Mouse (Mus musculus) heart, embryonic 14.5 days (tissue): ENCODE data around the gene Mdh1b. TPM values are rescaled to one million over a fixed set of nuclear protein-coding genes. Genes with fewer than 3 reads are reported as not detected.

Experiments
- ATAC-seq: fragments of 200-750 bp; cut with Nextera tagmentation; 2 replicates; pipeline ENCODE4 v1.8.0; 2017; ENCODE audit warnings: low read depth, moderate TSS enrichment; ENCODE audit not compliant: insufficient number of reproducible peaks, insufficient read depth, low FRiP score
- H3K27ac ChIP-seq, 2 experiments: fragments of 200-500 bp in 1 of 2; fragments of 300-500 bp in 1 of 2; sonication (generic) in 1 of 2; replicated peaks in 1 of 2; 2 replicates each; pipeline ENCODE4 v1.5.1; 2012 to 2014; ENCODE audit warnings: low read depth in 2 of 2, low read length in 2 of 2, control low read depth in 1 of 2, mild to moderate bottlenecking in 1 of 2, mixed read lengths in 1 of 2; ENCODE audit not compliant: control insufficient read depth in 1 of 2, insufficient read depth in 1 of 2
- H3K27me3 ChIP-seq: fragments of 300-500 bp; sonication (generic); 2 replicates; pipeline ENCODE4 v1.6.1; 2014; ENCODE audit warnings: mild to moderate bottlenecking, low read length, control low read depth; ENCODE audit not compliant: control insufficient read depth, insufficient read depth
- H3K36me3 ChIP-seq: fragments of 300-500 bp; sonication (generic); 2 replicates; pipeline ENCODE4 v1.6.1; 2014; ENCODE audit warnings: mild to moderate bottlenecking, control low read depth, low read length, mixed read lengths; ENCODE audit not compliant: control insufficient read depth, insufficient read depth
- H3K4me1 ChIP-seq, 2 experiments: fragments of 200-500 bp in 1 of 2; fragments of 300-500 bp in 1 of 2; sonication (generic) in 1 of 2; 2 replicates each; pipeline ENCODE4 v1.6.1; 2012 to 2014; ENCODE audit warnings: low read length in 2 of 2, control low read depth in 1 of 2, mixed read lengths in 1 of 2; ENCODE audit not compliant: control insufficient read depth in 2 of 2, insufficient read depth in 2 of 2
- H3K4me2 ChIP-seq: fragments of 300-500 bp; sonication (generic); 2 replicates; pipeline ENCODE4 v1.6.1; 2014; ENCODE audit warnings: mild to moderate bottlenecking, low read length
- H3K4me3 ChIP-seq, 2 experiments: fragments of 200-500 bp in 1 of 2; fragments of 300-500 bp in 1 of 2; sonication (generic) in 1 of 2; 2 replicates each; pipeline ENCODE4 v1.5.1; 2012 to 2014; ENCODE audit warnings: low read length in 2 of 2, mild to moderate bottlenecking in 2 of 2, control low read depth in 1 of 2, low read depth in 1 of 2, moderate library complexity in 1 of 2; ENCODE audit not compliant: control insufficient read depth in 1 of 2, insufficient read depth in 1 of 2
- H3K9ac ChIP-seq: fragments of 300-500 bp; sonication (generic); 2 replicates; pipeline ENCODE4 v1.6.1; 2014; ENCODE audit warnings: mild to moderate bottlenecking, low read length
- H3K9me3 ChIP-seq: fragments of 300-500 bp; sonication (generic); 2 replicates; pipeline ENCODE4 v1.6.1; 2016; ENCODE audit warnings: low read length, control low read depth; ENCODE audit not compliant: control insufficient read depth
- WGBS: fragments of 180-500 bp; shearing (Covaris S2); extraction: QIAGEN DNeasy Blood & Tissue Kit; methylation state at CpG from one replicate; pipeline ENCODE4 v1.1.7; 2014; 5-methylcytosine and 5-hydroxymethylcytosine counted together
- polyA plus RNA-seq: library from polyadenylated mRNA; unstranded; fragments of >200 nt; fragmentation: Nextera tagmentation; extraction: Ambion mirVana; gene quantifications from 2 replicates; pipeline ENCODE4 v1.2.1, GENCODE M21; 2014

Mdh1b gene
- not detected in 2 replicates for polyA plus RNA-seq

GRCm38 (mm10) chr1:63730240-63730771, at the start of gene Mdh1b, which contains the start of gene Fastkd2:
Gene Mdh1b (minus strand): TSS chr1:63730318.
Gene Fastkd2 (plus strand): TSS chr1:63730614.
- Histone ChIP-seq H3K27ac (0 out of 4 replicates have a peak within 1 kb of the TSS, but pooled peaks have one; percentile 35 to 60), H3K9ac (peak within 1 kb of the TSS; percentile 83), H3K27me3 (no peaks in the 10 kb centered on the region), H3K4me1 (peaks cover 0 to 6% of the 10 kb centered on the region in 2 experiments; a peak in 2 of 4 replicates), H3K4me3 (peak within 1 kb of the TSS; percentile 69 to 98), H3K9me3 (no peaks in the 10 kb centered on the region), H3K36me3 (0 out of 2 replicates have a peak, but pooled peaks cover 3% of the 10 kb centered on the region), H3K4me2 (peak within 1 kb of the TSS; percentile 79)
- WGBS, result under 1% methylated on average over 31 of the region's 31 CpGs
- peak; percentile 77; the same call in 1 of the 2 replicates for ATAC-seq

DNA sequence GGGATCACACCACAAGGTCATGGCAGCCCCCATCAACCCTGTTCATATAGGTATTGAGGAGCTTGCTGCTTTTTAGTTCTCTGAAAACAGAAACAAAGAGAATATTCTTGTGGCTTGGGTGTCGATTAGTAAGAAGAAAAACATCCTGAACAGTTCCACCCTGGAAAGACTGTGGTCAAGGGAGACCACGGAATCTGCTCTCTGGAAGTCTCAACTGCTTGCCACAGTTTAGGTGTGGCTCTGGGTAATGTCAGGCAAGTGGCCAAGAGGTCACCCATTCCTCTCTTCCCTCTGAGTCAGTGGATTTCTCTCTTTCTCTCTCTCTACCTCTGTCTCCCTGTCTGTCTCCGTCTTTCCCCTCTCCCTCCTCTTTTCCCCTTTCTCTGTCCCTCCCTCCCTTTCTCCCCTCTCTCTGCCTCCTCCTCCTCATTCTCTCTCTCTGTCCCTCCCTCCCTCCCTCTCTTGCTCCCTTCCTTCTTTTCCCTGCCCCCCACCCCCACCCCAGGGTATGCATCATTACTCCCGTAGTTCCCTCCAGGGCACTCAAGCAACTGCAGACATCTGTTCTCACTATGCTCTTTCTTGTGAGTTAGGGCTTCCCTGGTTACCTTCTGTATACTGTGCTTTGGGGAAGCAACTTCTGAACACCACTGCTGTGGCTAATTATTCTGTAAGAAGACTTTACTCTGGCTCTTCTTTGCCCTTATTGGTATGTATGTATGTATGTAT, 46.9 kb upstream of the Mdh1b start:
- H3K36me3 ChIP-seq, result no peaks in the 10 kb centered on the region
- no peak overlapping the region for H3K4me3 ChIP-seq
- H3K9me3 ChIP-seq, result no peaks in the 10 kb centered on the region
- no peak overlapping the region for H3K27ac ChIP-seq
- no peak overlapping the region for H3K9ac ChIP-seq
- H3K4me1 ChIP-seq, result no peaks in the 10 kb centered on the region
- H3K4me2 ChIP-seq, result no peak overlapping the region
- 44% methylated on average over 4 of the region's 4 CpGs for WGBS
- no peaks in the 10 kb centered on the region for H3K27me3 ChIP-seq
- no peak for ATAC-seq

DNA sequence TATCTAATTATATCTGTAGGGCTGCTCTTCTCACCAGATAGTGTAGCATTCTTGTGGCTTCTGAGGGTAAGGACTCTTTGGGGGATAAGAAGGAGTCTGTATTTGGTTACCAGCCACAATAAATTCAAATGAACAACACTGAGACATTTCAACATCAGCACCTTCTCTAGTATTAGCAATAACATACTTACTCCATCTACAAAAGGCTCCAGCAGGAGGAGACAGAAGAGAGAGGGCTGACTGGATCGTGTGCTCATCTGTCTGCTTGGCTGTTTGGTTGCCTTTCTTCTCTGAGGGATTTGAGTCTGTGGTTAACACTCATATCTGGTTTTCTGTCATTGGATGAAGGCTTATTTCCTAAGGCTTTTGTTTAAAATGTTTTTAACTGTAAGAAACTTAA, 46.3 kb upstream of the Mdh1b start:
- Histone ChIP-seq H3K9ac (no peak overlapping the region), H3K9me3 (no peaks in the 10 kb centered on the region), H3K4me2 (no peak overlapping the region), H3K27ac (no peak overlapping the region), H3K4me1 (no peaks in the 10 kb centered on the region), H3K27me3 (no peaks in the 10 kb centered on the region), H3K36me3 (no peaks in the 10 kb centered on the region), H3K4me3 (no peak overlapping the region)
- WGBS, result 41% methylated on average over 1 of the region's 1 CpGs
- ATAC-seq, result no peak

GRCm38 (mm10) chr1:63770309-63770708, 40.2 kb upstream of the Mdh1b start:
- no peak overlapping the region for H3K27ac ChIP-seq
- no peak overlapping the region for H3K4me3 ChIP-seq
- no peak for ATAC-seq
- 84% methylated on average over 7 of the region's 7 CpGs for WGBS
- no peak overlapping the region for H3K4me2 ChIP-seq
- no peaks in the 10 kb centered on the region; a peak in 1 of 4 replicates for H3K4me1 ChIP-seq
- H3K36me3 ChIP-seq, result no peaks in the 10 kb centered on the region
- no peak overlapping the region for H3K9ac ChIP-seq
- no peaks in the 10 kb centered on the region for H3K9me3 ChIP-seq
- 0 out of 2 replicates have a peak, but pooled peaks cover 1% of the 10 kb centered on the region for H3K27me3 ChIP-seq

DNA sequence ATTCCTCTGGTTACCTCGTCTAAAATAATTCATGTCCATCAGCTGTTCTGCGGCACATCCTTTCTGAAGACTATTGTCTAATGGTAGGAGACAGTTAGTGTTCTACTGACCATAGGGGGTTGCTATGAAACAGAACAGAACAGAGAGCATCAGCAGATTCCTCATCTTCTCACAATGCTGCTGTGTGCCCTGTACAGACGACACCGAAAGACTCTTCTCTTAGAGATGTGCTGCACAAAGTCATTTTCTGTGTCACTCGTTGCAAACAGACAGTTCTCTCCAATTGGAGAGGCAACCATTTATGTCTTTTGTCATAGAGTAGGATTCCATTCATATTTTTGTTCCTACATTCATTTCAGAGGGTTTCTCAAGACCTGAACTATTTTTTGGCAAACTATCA, 39.0 kb upstream of the Mdh1b start, which contains the start of gene 4933402D24Rik:
Gene 4933402D24Rik (minus strand): TSS at position 101 of the 400 bp plus-strand sequence.
- H3K27me3 ChIP-seq, result 0 out of 2 replicates have a peak, but pooled peaks cover 3% of the 10 kb centered on the region
- H3K4me2 ChIP-seq, result no peak within 1 kb of the TSS
- no peak within 1 kb of the TSS for H3K4me3 ChIP-seq
- no peak for ATAC-seq
- no peaks in the 10 kb centered on the region for H3K36me3 ChIP-seq
- H3K9ac ChIP-seq, result no peak within 1 kb of the TSS
- H3K9me3 ChIP-seq, result no peaks in the 10 kb centered on the region
- whole genome bisulfite sequencing, result 76% methylated on average over 5 of the region's 5 CpGs
- H3K4me1 ChIP-seq, result no peaks in the 10 kb centered on the region; a peak in 1 of 4 replicates
- no peak within 1 kb of the TSS for H3K27ac ChIP-seq

GRCm38 (mm10) chr1:63768112-63768511, 38.0 kb upstream of the Mdh1b start:
- ATAC-seq, result no peak
- no peak overlapping the region for H3K27ac ChIP-seq
- H3K4me2 ChIP-seq, result no peak overlapping the region

GRCm38 (mm10) chr1:63764395-63764794, 34.3 kb upstream of the Mdh1b start:
- H3K9ac ChIP-seq, result no peak overlapping the region
- H3K4me2 ChIP-seq, result no peak overlapping the region
- no peak for ATAC-seq
- H3K27me3 ChIP-seq, result 0 out of 2 replicates have a peak, but pooled peaks cover 3% of the 10 kb centered on the region
- no peaks in the 10 kb centered on the region for H3K9me3 ChIP-seq
- no peak overlapping the region for H3K4me3 ChIP-seq
- H3K36me3 ChIP-seq, result no peaks in the 10 kb centered on the region
- no peaks in the 10 kb centered on the region; a peak in 1 of 4 replicates for H3K4me1 ChIP-seq
- WGBS, result 77% methylated on average over 7 of the region's 7 CpGs
- no peak overlapping the region for H3K27ac ChIP-seq

More at GRCm38 (mm10) chr1:63768112-63768511, 38.0 kb upstream of the Mdh1b start:
- Histone ChIP-seq H3K9me3 (no peaks in the 10 kb centered on the region), H3K9ac (no peak overlapping the region), H3K36me3 (no peaks in the 10 kb centered on the region), H3K4me1 (no peaks in the 10 kb centered on the region; a peak in 1 of 4 replicates), H3K27me3 (0 out of 2 replicates have a peak, but pooled peaks cover 3% of the 10 kb centered on the region), H3K4me3 (no peak overlapping the region)
- 44% methylated on average over 8 of the region's 8 CpGs for WGBS
